Mouse (Mus musculus) midbrain, postnatal 0 days (tissue): ENCODE measurements around the gene Rufy2. TPM values are rescaled to one million over a fixed set of nuclear protein-coding genes. Genes with fewer than 3 reads are reported as not detected.

Source experiments
- ATAC-seq: fragments of 200-750 bp; cut with Nextera tagmentation; 2 replicates; pipeline ENCODE4 v1.8.0; 2017; ENCODE audit warnings: moderate number of reproducible peaks, mild to moderate bottlenecking, moderate TSS enrichment, moderate library complexity; ENCODE audit not compliant: low FRiP score
- DNase-seq: peaks from one replicate; pipeline ENCODE4 v3.0.0-alpha.2; 2015; ENCODE audit warnings: low spot score
- H3K27ac ChIP-seq: fragments of 300-500 bp; sonication (generic); 2 replicates; pipeline ENCODE4 v1.5.1; 2014; ENCODE audit warnings: low read depth, mild to moderate bottlenecking, low read length, mixed read lengths
- H3K27me3 ChIP-seq: fragments of 300-500 bp; sonication (generic); 2 replicates; pipeline ENCODE4 v1.6.1; 2014; ENCODE audit warnings: low read length, control low read depth, mixed read lengths; ENCODE audit not compliant: insufficient read depth
- H3K36me3 ChIP-seq: fragments of 300-500 bp; sonication (generic); 2 replicates; pipeline ENCODE4 v1.6.1; 2014; ENCODE audit warnings: low read length, control low read depth, mixed read lengths; ENCODE audit not compliant: insufficient read depth
- H3K4me1 ChIP-seq: fragments of 300-500 bp; sonication (generic); 2 replicates; pipeline ENCODE4 v1.6.1; 2014; ENCODE audit warnings: mild to moderate bottlenecking, control low read depth, antibody characterized with exemption, low read length, mixed read lengths; ENCODE audit not compliant: insufficient read depth
- H3K4me2 ChIP-seq: fragments of 300-500 bp; sonication (generic); 2 replicates; pipeline ENCODE4 v1.6.1; 2014; ENCODE audit warnings: low read depth, mild to moderate bottlenecking, low read length, mixed read lengths; ENCODE audit not compliant: poor library complexity, severe bottlenecking
- H3K4me3 ChIP-seq: fragments of 300-500 bp; sonication (generic); 2 replicates; pipeline ENCODE4 v1.5.1; 2014; ENCODE audit warnings: low read depth, mild to moderate bottlenecking, low read length, moderate library complexity
- H3K9ac ChIP-seq: fragments of 300-500 bp; sonication (generic); replicated peaks from 2 replicates; pipeline ENCODE4 v1.6.1; 2014; ENCODE audit warnings: mild to moderate bottlenecking, low read length, moderate library complexity, mixed read lengths; ENCODE audit not compliant: poor library complexity, severe bottlenecking
- H3K9me3 ChIP-seq: fragments of 300-500 bp; sonication (generic); 2 replicates; pipeline ENCODE4 v1.6.1; 2016; ENCODE audit warnings: low read length, control low read depth
- CTCF ChIP-seq: IDR thresholded peaks from 2 replicates; pipeline ENCODE4 v1.5.1; 2016; ENCODE audit warnings: antibody characterized with exemption, mild to moderate bottlenecking
- WGBS: fragments of 180-500 bp; shearing (Covaris S2); extraction: QIAGEN DNeasy Blood & Tissue Kit; methylation state at CpG from one replicate; pipeline ENCODE4 v1.1.7; 2014; 5-methylcytosine and 5-hydroxymethylcytosine counted together
- polyA plus RNA-seq: library from polyadenylated mRNA; unstranded; fragments of >200 nt; fragmentation: Nextera tagmentation; extraction: Ambion mirVana; gene quantifications from 2 replicates; pipeline ENCODE4 v1.2.1, GENCODE M21; 2015
- total RNA-seq: library from RNA; depleted of rRNA; stranded (reverse); fragments of >200 nt; gene quantifications from 2 replicates; pipeline ENCODE4 v1.2.3, GENCODE M21; 2014; rRNA removed

Rufy2 gene
- total and polyA plus RNA-seq, 2 experiments from 2014 or later, result 34.5 to 65.5 TPM

DNA sequence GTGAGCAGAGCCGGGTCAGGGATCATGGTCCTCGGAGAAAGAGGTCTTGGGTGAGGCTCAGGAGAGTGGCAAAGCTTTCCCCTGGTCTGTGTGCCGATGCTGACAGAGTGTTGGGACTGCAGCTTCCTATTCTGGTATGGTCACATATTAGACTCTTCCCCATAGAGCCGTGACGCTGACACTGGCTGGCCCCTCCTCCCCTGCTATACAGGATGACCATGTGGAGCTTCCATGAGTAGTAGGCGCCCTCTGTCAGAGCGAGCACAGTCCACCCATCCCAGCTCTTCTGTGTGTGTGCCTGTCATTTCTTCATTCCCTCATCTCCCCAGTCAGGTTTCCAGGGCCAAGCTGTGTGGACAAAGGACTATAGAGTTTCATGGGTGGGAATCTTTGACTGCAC is 83.3 kb downstream of the Rufy2 start:
- Histone ChIP-seq H3K4me1 (no peaks in the 10 kb centered on the region), H3K27me3 (no peaks in the 10 kb centered on the region), H3K9me3 (no peaks in the 10 kb centered on the region), H3K27ac (no peak overlapping the region), H3K4me2 (no peak overlapping the region), H3K36me3 (no peaks in the 10 kb centered on the region), H3K9ac (no peak overlapping the region), H3K4me3 (no peak overlapping the region)
- no peak for DNase-seq
- no peak for TF ChIP-seq CTCF
- 66% methylated on average over 7 of the region's 7 CpGs for WGBS
- no peak for ATAC-seq

DNA sequence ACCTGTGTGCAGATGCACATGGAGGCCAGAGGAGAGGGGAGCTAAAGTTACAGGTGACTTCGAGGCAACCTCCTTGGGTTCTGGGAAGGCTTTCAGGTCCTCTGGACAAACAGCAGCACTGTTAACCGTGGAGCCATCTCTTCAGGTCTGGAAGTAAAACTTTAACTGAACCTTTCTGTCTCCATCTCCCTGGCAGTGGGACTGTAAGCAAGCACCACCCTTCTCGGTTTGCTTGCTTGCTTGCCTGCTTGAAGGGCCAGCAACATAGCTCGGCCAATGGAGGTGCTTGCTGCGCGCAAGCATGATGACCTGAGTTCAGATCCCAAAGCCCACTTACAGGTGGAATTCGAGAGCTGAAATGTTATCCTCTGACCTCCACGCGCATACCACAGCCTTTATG is 84.5 kb downstream of the Rufy2 start:
- WGBS, result 89% methylated on average over 9 of the region's 9 CpGs
- no peak overlapping the region for H3K9ac ChIP-seq
- no peak overlapping the region for H3K4me2 ChIP-seq
- no peaks in the 10 kb centered on the region for H3K4me1 ChIP-seq
- no peaks in the 10 kb centered on the region for H3K9me3 ChIP-seq
- ATAC-seq (no peak), DNase-seq (no peak)
- H3K27ac ChIP-seq, result no peak overlapping the region
- no peak for TF ChIP-seq CTCF
- no peak overlapping the region for H3K4me3 ChIP-seq
- H3K27me3 ChIP-seq, result no peaks in the 10 kb centered on the region
- H3K36me3 ChIP-seq, result no peaks in the 10 kb centered on the region

GRCm38 (mm10) chr10:63065561-63065960 is 85.5 kb downstream of the Rufy2 start:
- ATAC-seq (no peak), DNase-seq (peak; percentile 3)
- no peak overlapping the region for H3K27ac ChIP-seq
- H3K27me3 ChIP-seq, result no peaks in the 10 kb centered on the region
- H3K4me2 ChIP-seq, result no peak overlapping the region
- H3K4me3 ChIP-seq, result no peak overlapping the region
- no peak overlapping the region for H3K9ac ChIP-seq
- H3K36me3 ChIP-seq, result no peaks in the 10 kb centered on the region
- 59% methylated on average over 8 of the region's 8 CpGs for WGBS
- H3K4me1 ChIP-seq, result no peaks in the 10 kb centered on the region
- no peak for TF ChIP-seq CTCF
- H3K9me3 ChIP-seq, result no peaks in the 10 kb centered on the region

GRCm38 (mm10) chr10:63065988-63066387 is 86.0 kb downstream of the Rufy2 start:
- Histone ChIP-seq H3K36me3 (no peaks in the 10 kb centered on the region), H3K4me1 (no peaks in the 10 kb centered on the region), H3K4me2 (no peak overlapping the region), H3K27ac (no peak overlapping the region), H3K9me3 (no peaks in the 10 kb centered on the region), H3K27me3 (no peaks in the 10 kb centered on the region), H3K4me3 (no peak overlapping the region), H3K9ac (no peak overlapping the region)
- TF ChIP-seq CTCF, result peak; percentile 92
- ATAC-seq, result peak; percentile 63; the same call in 1 of the 2 replicates
- 5% methylated on average over 5 of the region's 5 CpGs for WGBS
- peak; percentile 88 for DNase-seq

Other genes with a start within 250 kb of the Rufy2 start
- 49.9 and 70.8 TPM in 2 replicates for gene Ccar1, start 187.9 kb upstream of the Rufy2 start, total RNA-seq
- gene Ccar1, start 187.9 kb upstream of the Rufy2 start, polyA plus RNA-seq, result 69.6 and 78.5 TPM in 2 replicates
- gene Tet1, start 71.2 kb upstream of the Rufy2 start, total RNA-seq, result 29.0 and 40.5 TPM in 2 replicates
- gene Tet1, start 71.2 kb upstream of the Rufy2 start, polyA plus RNA-seq, result 31.1 and 34.9 TPM in 2 replicates
- gene Slc25a16, start 59.6 kb upstream of the Rufy2 start, total RNA-seq, result 19.0 and 23.0 TPM in 2 replicates
- gene Slc25a16, start 59.6 kb upstream of the Rufy2 start, polyA plus RNA-seq, result 12.3 and 13.7 TPM in 2 replicates
- 2.0 and 3.5 TPM in 2 replicates for gene Dna2, start 33.2 kb upstream of the Rufy2 start, total RNA-seq
- 2.6 and 2.7 TPM in 2 replicates for gene Dna2, start 33.2 kb upstream of the Rufy2 start, polyA plus RNA-seq
- 11.0 and 22.5 TPM in 2 replicates for gene Hnrnph3, start 44.0 kb downstream of the Rufy2 start, total RNA-seq
- 70.3 and 78.7 TPM in 2 replicates for gene Hnrnph3, start 44.0 kb downstream of the Rufy2 start, polyA plus RNA-seq
- 0.80 TPM in 1 of 2 replicates, not detected in the other for gene Pbld2, start 44.1 kb downstream of the Rufy2 start, total RNA-seq
- gene Pbld2, start 44.1 kb downstream of the Rufy2 start, polyA plus RNA-seq, result 0.55 and 1.2 TPM in 2 replicates
- not detected in 2 replicates for gene Pbld1, start 79.9 kb downstream of the Rufy2 start, total RNA-seq
- gene Pbld1, start 79.9 kb downstream of the Rufy2 start, polyA plus RNA-seq, result 0.45 and 0.59 TPM in 2 replicates
- 0.99 and 4.4 TPM in 2 replicates for gene Atoh7, start 119.4 kb downstream of the Rufy2 start, total RNA-seq
- 4.8 and 6.0 TPM in 2 replicates for gene Atoh7, start 119.4 kb downstream of the Rufy2 start, polyA plus RNA-seq
- 0.22 and 0.57 TPM in 2 replicates for gene Mypn, start 223.7 kb downstream of the Rufy2 start, total RNA-seq
- gene Mypn, start 223.7 kb downstream of the Rufy2 start, polyA plus RNA-seq, result 0.74 and 0.88 TPM in 2 replicates